Mouse (Mus musculus): ENCODE data around the gene Ptbp3.

- TF ChIP-seq MAFK (IDR thresholded peaks at IDR 0.05; ENCODE audit: insufficient read depth, low read depth, low read length) = no peak
- no peak for TF ChIP-seq ZC3H11A (IDR thresholded peaks at IDR 0.05; ENCODE audit: borderline replicate concordance, low read depth, low read length)
- TF ChIP-seq CHD2 (IDR thresholded peaks at IDR 0.05; ENCODE audit: low read depth, low read length) = no peak
- no peak for TF ChIP-seq ZNF384 (IDR thresholded peaks at IDR 0.05; ENCODE audit: low read depth, low read length)
- no peak for TF ChIP-seq HCFC1 (IDR thresholded peaks at IDR 0.05; ENCODE audit: borderline replicate concordance, insufficient read depth, low read length)
Measured at GRCm38 (mm10) chr4:59426429-59426828, 122.7 kb downstream of the Ptbp3 start.
